Mouse (Mus musculus) CD4-positive, CD25-positive, alpha-beta regulatory T cell, adult 2 months (primary cell): ENCODE results near the gene Depdc7.

Experiments used
- DNase-seq: peaks from one replicate; pipeline ENCODE4 v3.0.0-alpha.2; 2012; ENCODE audit warnings: low read depth, low spot score

The Depdc7 gene

DNA sequence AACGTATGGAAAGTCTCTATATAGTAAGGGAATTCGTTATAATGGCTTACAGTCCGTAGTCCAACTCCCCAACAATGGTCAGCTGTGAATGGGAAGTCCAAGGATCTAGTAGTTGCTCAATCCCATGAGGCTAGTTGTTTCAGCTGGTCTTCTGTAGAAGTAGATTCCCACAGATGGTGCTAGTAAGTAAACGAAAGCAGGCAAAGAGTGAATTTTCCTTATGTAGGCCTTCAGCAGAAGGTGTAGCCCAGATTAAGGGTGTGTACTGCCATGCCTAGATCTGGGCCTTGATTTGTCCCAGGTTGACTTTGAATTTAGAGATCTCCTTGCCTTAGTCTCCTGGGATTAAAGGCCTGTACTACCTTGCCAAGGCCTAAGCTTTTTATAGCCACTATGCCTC is 26.4 kb downstream of the Depdc7 start, which contains the start of gene Pin1rt1:
Gene Pin1rt1 (minus strand): TSS at position 101 of the 400 bp plus-strand sequence.
- DNase-seq, result no peak

DNA sequence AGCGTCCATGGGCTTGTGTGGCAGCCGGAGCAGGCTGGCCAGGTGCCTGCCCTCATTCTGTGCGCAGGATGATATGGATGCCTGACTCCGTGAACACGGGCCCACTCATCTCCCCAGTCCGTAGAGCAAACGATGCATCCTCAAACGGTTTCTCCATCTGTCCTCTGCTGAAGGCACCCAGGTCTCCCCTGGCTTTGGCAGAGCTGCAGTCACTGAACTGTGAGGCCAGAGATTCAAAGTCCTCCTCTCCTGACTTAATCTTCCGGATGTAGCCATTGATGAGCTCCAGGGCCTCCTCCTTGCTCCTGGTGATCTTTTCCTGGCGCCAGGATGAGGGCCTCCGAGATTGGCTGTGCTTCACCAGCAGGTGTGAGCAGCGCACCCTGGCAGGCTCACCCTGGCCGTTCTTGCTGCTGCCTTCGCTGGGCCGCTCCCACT is 28.4 kb downstream of the Depdc7 start:
- DNase-seq, result no peak

DNA sequence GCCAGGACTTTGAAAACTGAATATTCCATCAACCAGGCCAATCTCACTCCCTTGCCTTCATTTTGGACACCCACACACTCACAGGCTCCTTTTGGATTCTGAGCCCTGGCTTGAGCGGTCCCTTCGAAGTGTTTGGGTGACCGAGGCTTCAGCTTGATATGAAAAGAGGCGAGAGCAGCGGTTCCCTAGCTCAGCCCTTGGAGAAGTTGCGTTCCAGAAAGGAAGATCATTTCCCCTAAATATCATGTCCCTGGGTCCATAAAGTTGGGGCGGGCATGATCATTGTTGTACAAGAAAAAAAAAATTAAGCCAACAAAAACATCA is 30.2 kb downstream of the Depdc7 start:
- no peak for DNase-seq

DNA sequence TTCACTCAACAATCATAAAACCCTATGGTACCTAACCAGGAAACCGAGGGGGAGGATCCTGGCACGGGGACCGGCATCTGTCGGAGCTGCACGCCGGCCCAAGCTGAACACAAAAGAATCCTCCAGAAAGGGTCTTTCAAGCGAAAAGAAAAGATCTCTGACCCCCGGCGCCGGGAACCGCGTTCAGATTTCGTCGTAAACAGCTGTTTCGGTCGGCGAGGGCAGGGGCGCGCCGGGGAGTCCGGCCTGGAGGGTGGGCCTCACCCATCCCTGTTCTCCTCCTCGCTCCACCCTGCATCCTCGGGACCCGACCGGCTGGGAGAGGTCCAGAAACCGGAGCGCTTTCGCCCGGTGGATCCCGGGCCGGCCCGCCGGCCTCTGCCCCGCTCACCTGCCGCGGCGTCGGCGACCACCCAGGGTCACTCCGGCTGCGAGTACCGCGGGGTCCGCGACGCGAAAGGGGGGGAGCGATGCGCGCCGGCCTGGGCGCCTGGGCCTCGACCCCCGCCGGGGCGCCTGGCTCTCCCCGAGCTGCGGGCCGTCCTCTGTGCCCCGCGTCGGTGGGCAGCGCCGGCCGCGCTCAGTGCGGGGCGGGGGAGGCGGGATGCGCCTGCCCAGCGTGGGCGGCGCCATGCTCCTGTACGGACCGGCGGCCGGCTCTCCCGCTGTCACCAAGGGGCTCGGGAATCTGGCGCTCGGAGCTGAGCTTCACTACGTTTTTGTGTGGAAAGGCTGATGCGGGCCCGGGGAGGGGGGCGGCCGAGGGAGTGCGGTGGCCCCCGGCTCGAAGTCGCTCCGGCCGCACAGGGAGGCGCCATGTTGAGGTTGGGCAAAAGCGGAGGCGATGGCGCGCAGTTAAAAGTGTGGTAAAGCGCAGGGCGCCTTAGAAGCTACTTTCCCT is 30.8 kb downstream of the Depdc7 start, which contains the start of gene Tcp11l1:
Gene Tcp11l1 (minus strand): TSS at position 585 of the 901 bp plus-strand sequence.
- DNase-seq, result peak; percentile 25

DNA sequence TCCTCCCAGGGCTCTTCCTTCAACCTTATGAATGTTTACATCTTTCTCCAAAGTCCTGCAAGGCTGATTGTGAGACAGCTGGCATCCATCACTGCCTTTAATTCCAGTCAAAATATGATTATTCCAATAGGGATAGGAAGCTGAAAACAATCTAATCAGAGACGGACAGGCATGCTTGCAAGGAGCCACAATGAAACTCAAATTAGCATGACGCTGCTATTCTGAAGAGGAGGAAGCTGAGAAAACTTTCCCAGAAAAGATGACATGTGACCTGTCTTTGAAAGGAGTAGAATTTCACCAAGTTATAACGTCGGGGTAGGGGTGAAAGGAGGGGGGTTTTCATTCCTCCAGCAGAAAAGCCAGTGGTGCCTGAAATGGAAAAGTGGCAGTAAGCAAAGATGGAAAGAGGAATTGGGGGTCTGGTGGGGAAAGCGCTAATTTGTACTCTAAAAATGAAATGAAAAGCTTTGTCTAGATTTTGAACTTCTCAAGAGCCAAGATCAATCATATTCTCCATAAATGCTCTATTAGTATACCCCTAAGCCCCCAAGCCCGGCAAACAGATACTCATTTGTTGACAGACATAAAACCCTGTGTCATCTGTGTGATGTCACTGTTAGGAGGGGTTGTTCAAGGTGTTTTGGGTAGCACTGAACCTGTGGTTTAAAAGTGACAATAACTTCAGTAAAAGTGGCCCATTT is 31.9 kb downstream of the Depdc7 start:
- DNase-seq, result no peak

DNA sequence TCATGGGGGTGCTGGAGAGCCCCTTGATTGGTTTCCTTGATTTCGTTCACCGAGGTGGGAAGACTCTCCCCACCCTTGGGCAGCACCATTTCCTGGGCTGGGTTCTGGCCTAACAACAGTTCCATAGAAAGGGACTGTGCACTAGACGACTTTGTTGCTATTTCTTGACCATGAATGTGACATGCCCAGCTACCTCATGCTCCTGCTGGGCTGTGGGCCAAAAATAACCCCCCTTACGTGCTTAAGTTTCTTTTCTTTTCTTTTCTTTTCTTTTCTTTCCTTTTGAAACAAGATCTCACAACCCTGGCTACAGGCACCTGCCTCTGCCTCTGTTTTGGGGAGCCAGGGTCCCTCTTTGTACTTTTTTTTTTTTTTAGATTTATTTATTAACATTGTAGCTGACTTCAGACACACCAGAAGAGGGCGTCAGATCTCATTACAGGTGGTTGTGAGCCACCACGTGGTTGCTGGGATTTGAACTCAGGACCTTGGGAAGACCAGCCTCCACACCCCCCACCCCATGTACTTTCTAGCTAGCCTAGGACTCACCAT is 32.8 kb downstream of the Depdc7 start:
- no peak for DNase-seq

DNA sequence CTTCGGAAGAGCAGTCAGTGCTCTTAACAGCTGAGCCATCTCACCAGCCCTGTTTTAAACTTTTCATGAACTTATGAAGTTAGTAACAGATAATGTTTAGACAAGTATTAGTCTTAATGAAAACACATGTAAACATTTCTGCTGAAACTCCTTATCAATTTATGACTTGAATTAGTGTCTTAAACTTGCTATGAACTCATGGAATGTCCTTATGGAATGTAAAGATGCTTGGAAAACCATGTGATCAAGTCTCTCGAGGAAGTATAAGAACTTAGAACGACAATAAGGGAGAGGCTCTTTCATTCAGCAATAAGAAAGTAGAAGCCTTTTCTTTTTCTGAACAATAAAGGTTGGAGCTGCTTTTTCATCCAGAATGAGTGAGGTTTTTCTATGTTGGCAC is 38.3 kb downstream of the Depdc7 start:
- DNase-seq, result no peak

DNA sequence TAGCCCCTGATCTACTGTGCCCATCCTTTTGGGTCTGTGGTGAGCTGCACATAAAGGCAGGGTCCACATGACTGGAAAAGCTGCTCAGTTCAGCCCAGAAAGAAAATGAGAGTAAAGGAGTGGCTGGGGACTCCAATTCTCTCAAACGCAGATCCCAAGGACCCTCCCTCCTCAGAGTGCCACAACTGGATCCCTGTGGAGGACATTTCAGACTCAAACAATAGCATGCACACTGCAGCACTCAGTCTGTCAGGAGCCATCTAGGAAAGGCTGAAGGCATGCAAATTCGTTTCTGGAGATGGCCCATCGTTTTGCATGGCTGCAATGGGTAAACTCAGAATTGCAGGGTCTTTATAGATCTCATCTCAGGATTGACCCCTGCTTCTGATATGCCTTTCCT is 39.5 kb downstream of the Depdc7 start:
- no peak for DNase-seq

DNA sequence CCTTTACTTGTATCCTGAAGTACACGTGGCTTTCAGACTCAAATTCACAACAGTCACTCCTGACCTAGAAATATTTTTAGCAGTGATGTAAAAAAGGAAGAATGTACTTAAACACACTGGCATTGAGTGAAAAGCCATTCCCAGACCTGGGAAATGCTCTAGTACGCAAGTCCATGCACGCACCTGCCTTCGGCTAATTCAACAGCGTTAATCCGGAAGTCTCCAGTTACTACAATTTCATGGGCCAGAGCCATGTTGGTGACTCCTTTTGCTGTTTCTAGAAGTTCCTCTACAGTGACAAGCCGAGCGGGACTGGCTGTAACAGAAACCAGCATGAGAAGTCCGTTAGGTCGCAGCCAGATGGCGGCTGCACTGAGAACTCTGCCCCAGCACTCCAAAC is 43.0 kb downstream of the Depdc7 start:
- DNase-seq, result no peak

DNA sequence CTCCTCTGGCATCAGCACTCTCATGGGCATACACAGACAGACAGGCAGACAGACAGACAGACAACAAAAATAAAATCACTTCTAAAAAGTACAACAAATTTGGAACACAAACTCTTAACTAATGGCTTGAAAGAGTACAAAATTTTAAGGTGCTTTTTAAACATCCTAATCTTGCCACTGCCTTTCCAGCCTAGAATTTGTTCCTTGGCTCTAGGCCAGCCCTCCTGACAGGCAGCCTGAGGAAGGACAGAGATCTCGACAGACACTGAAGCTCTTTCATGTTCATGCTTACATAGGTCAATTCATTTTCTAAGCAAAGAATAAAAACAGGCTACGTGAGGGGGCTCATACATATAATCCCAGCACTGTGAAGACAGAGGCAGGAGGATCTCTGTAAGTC is 50.1 kb downstream of the Depdc7 start:
- no peak for DNase-seq

DNA sequence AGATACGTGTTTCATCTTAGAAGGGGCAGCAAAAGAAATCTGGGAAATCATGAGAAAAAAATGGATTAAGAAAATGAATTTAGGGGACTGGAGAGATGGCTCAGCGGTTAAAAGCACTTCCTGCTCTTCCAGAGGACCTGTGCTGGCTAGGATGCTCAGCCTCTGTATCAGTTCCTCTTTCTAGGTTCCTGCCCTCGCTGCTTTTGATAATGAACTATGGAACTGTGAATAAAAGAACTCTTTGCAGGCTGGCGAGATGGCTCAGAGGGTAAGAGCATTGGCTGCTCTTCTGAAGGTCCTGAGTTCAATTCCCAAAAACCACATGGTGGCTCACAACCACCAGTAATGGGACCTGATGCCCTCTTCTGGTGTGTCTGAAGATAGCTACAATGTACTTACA is 52.0 kb downstream of the Depdc7 start:
- DNase-seq, result no peak

DNA sequence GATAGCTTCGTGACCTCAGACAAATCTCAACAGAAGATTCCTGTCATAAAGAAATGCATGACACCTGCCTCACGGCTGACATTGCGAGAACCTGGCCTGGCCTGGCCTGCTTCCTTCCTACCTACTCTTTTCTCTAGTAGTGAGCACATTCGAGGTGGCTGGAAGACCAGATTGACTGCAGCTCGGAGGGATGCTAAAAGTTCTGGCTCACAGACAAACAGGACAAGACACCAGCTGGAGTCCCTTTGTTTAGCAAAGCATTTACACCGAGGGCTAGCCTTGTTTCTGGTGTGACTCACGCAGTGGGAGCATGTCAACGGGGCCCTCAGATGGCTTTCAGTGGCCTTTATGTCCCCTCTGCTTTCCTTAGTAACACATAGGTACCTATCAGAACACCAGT is 54.0 kb downstream of the Depdc7 start:
- DNase-seq, result no peak

DNA sequence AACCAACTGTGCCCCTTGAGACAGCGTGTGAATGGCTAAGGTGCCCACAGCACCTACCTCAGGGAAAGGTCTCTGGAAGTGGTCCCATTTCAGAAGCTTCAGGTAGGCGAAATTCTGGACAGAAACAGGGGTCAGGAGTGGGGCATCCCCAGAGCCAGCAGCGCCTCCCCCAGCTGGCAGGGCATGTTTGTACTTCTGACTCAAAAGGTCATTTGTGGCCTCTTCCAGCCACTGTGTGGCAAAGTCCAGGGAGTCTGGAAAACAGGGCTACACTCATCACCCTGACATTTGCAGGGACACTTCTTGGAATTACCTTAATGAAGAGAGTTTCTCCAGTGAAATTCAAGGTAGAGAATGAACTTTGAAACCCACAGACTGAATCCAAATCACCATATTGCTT is 54.4 kb downstream of the Depdc7 start:
- DNase-seq, result no peak

DNA sequence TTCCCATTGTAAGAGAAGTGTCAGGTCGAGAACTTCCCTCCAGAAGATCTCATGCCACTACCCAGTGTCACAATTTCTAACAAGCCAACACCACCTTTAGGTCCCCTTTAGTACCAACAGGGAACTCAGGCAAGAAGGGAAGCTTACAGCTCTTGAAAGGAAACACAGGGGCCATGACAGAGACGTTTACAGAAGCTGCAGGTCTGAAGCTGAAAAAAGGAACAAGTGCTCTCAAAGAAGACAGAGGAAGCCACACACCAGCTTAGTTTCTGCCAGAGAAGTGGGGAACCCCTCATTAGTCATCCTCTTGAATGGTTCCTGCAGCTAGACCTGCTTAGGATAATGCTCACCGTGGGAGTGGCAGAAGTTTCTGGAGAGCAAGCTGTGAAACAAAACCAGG is 55.4 kb downstream of the Depdc7 start:
- no peak for DNase-seq

DNA sequence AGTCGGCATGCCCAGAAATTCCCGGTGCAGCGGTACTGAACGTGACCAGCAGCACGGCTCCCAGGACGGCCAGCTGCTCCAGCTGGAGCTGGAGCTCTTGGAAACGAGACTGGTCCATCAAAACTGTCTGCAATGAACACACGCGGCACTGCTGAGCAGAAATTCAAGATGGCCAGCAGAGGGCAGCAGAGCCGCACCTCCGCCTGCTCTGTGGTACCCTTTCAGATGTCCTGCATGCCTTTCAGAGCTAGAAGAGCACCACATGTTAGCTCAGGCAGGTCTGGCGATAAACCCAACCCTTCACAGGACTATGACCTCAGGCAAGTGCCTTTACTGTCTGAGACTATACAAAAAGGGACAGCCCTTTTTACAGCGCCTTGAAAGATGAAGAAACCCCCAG is 57.3 kb downstream of the Depdc7 start:
- DNase-seq, result peak; percentile 78

DNA sequence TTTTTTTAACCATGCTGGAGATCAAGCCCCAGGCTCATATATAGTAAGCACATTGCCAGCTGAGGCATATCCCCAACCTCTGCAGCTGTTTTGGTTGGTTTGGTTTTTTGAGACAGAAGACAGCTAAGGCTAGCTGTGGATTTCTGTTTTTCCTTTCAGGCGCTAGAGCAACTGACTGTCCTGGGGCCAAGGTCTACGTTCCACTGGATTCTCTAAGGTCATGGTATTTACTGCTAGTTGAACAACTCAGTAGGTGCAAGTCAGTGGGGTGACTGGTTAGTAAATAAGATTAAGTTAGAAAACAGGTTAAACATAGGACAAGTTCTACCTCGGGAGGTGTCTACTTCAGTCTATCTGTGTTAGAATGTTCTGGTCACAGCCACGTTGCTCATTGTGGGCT is 57.9 kb downstream of the Depdc7 start:
- no peak for DNase-seq

DNA sequence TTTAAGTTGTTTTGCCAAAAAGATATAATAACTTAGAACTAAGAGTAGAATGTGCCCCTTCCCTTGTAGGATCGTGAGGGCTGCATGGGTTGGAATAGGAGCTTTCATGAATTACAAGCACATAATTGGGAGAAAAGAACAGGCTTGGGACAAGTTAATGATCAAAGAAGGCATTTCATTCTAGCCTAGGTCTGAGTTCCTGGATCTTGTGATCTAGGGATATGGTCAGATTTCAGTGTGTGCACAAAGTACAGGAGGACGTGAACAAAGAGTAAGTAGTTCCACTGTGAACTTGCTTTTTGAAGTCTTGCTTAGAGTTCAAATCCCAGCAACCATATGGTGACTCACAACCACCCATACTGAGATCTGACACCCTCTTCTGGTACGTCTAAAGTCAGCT is 65.4 kb downstream of the Depdc7 start:
- no peak for DNase-seq
